Mouse (Mus musculus): Measurements from ENCODE around the gene Ereg. TPM values are rescaled to one million over a fixed set of nuclear protein-coding genes. Genes with fewer than 3 reads are reported as not detected.

The Ereg gene
- polyA plus RNA-seq, 1 experiment from 2014 or later: 0.14 TPM

Other genes with a start within 250 kb of the Ereg start
- gene Cxcl1, start 183.4 kb upstream of the Ereg start, polyA plus RNA-seq (2014; fragmentation: Nextera tagmentation; extraction: Ambion mirVana): 0.84 TPM in 1 of 2 replicates, not detected in the other
- 0.22 TPM in 1 of 2 replicates, not detected in the other for gene Cxcl2, start 170.8 kb upstream of the Ereg start, polyA plus RNA-seq (2014; fragmentation: Nextera tagmentation; extraction: Ambion mirVana)
- 22.4 and 23.1 TPM in 2 replicates for gene Mthfd2l, start 143.5 kb upstream of the Ereg start, polyA plus RNA-seq (2014; fragmentation: Nextera tagmentation; extraction: Ambion mirVana)
- gene Epgn, start 47.2 kb upstream of the Ereg start, polyA plus RNA-seq (2014; fragmentation: Nextera tagmentation; extraction: Ambion mirVana): 0.22 TPM in 2 replicates
- not detected in 2 replicates for gene Areg, start 65.0 kb downstream of the Ereg start, polyA plus RNA-seq (2014; fragmentation: Nextera tagmentation; extraction: Ambion mirVana)